Mouse (Mus musculus): Measurements from ENCODE around the gene Camkmt.

GRCm38 (mm10) chr17:85103310-85103709 is 13.0 kb downstream of the Camkmt start:
- TF ChIP-seq CTCF (IDR thresholded peaks at IDR 0.05; ENCODE audit: borderline replicate concordance, insufficient read depth, low read length) (no peak), POLR2A (IDR thresholded peaks at IDR 0.05; ENCODE audit: low read depth, low read length) (no peak)

Data from embryonic fibroblast, embryonic 13.5 days (primary cell).